Mouse (Mus musculus) cerebellum, adult (tissue): ENCODE measurements around the gene Faxc.

Experiments
- ATAC-seq: cut with Nextera tagmentation; 2 replicates; pipeline ENCODE4 v1.9.2; 2017; ENCODE audit warnings: mild to moderate bottlenecking, moderate library complexity, mixed read lengths; ENCODE audit not compliant: insufficient number of reproducible peaks, low FRiP score, low TSS enrichment

Faxc gene

GRCm38 (mm10) chr4:22017656-22018379, 86.7 kb downstream of the Faxc start:
- ATAC-seq = peak; percentile 82

GRCm38 (mm10) chr4:22018414-22018813, 87.3 kb downstream of the Faxc start:
- no peak for ATAC-seq

DNA sequence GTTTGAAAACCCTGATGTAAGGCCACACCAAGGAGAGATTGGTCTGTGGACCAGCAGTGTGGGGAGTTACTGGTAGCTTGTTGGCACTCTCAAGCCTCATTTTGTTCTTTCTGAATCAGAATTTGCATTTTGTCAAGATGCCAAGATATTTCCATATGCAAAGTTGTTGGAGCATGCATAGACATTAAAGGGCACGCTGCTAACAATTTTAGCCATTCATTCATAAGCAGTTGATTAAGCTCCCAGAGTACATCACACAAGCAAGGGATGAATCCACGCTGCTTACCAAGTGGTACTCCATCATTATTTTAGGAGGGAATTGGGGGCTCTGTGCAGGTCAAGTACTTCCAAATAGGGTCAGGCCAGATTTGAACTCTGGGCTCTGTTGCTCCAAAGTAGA, 98.8 kb downstream of the Faxc start:
- ATAC-seq = no peak
